Mouse (Mus musculus) embryonic fibroblast, embryonic 13.5 days (primary cell): ENCODE measurements around the gene Mgrn1. TPM values are rescaled to one million over a fixed set of nuclear protein-coding genes. Genes with fewer than 3 reads are reported as not detected.
A peak's percentile ranks its signal among the peaks of the same experiment; 100 is the strongest.

Experiments
- H3K27ac ChIP-seq: 2 replicates; pipeline ENCODE4 v1.5.1; 2012; ENCODE audit warnings: low read length, control low read depth, inconsistent platforms; ENCODE audit not compliant: insufficient read depth
- H3K4me1 ChIP-seq: 2 replicates; pipeline ENCODE4 v1.6.1; 2011; ENCODE audit warnings: low read length; ENCODE audit not compliant: control insufficient read depth, insufficient read depth
- H3K4me3 ChIP-seq: 2 replicates; pipeline ENCODE4 v1.5.1; 2011; ENCODE audit warnings: mild to moderate bottlenecking, control low read depth, low read length; ENCODE audit not compliant: insufficient read depth
- CTCF ChIP-seq: IDR thresholded peaks from 2 replicates; pipeline ENCODE4 v1.5.1; 2011; ENCODE audit warnings: mild to moderate bottlenecking, control low read depth, low read length, moderate library complexity, borderline replicate concordance; ENCODE audit not compliant: insufficient read depth
- POLR2A ChIP-seq: IDR thresholded peaks from 2 replicates; pipeline ENCODE4 v1.6.1; 2011; ENCODE audit warnings: low read depth, mild to moderate bottlenecking, control low read depth, low read length, moderate library complexity
- polyA plus RNA-seq: library from polyadenylated mRNA; stranded (reverse); fragments of >200 nt; gene quantifications from 2 replicates; pipeline ENCODE4 v1.2.4, GENCODE M21; 2011; ENCODE audit warnings: low read depth; ENCODE audit not compliant: missing spikeins, insufficient read length

The Mgrn1 gene
- polyA plus RNA-seq, 1 experiment: 66.9 TPM

- peaks cover 7% of the 10 kb centered on the region for H3K4me1 ChIP-seq
- H3K27ac ChIP-seq: peak overlapping the region; percentile 47
- peak overlapping the region; percentile 79 for H3K4me3 ChIP-seq
- TF ChIP-seq POLR2A: peak; percentile 60; the same call in 1 of the 2 replicates
- no peak for TF ChIP-seq CTCF
These were observed 7.7 kb upstream of the Mgrn1 start for GRCm38 (mm10) chr16:4878192-4878885.

GRCm38 (mm10) chr16:4879101-4879707 is 6.8 kb upstream of the Mgrn1 start:
- Histone ChIP-seq H3K4me3 (peak overlapping the region; percentile 79), H3K4me1 (peaks cover 7% of the 10 kb centered on the region), H3K27ac (peak overlapping the region; percentile 99)
- TF ChIP-seq CTCF (no peak), POLR2A (peak; percentile 55; the same call in 1 of the 2 replicates)

GRCm38 (mm10) chr16:4879708-4880124 is 6.3 kb upstream of the Mgrn1 start:
- H3K4me3 ChIP-seq: peak overlapping the region; percentile 79
- H3K27ac ChIP-seq: peak overlapping the region; percentile 99
- peak; percentile 88 for TF ChIP-seq POLR2A
- no peak for TF ChIP-seq CTCF
- H3K4me1 ChIP-seq: peaks cover 7% of the 10 kb centered on the region

- peaks cover 7% of the 10 kb centered on the region for H3K4me1 ChIP-seq
- peak within 1 kb of the TSS; percentile 79 for H3K4me3 ChIP-seq
- peak within 1 kb of the TSS; percentile 99 for H3K27ac ChIP-seq
- TF ChIP-seq CTCF (no peak), POLR2A (peak; percentile 82)
These were observed 5.8 kb upstream of the Mgrn1 start, which contains the start of gene Ubald1 for GRCm38 (mm10) chr16:4880136-4880825. Gene Ubald1 (minus strand): TSS chr16:4880315.

GRCm38 (mm10) chr16:4881400-4882351 is 4.4 kb upstream of the Mgrn1 start:
- Histone ChIP-seq H3K4me1 (peaks cover 7% of the 10 kb centered on the region), H3K4me3 (peak overlapping the region; percentile 62; the same call in 1 of the 2 replicates), H3K27ac (no peak overlapping the region)
- TF ChIP-seq POLR2A (peak; percentile 1; the same call in 1 of the 2 replicates), CTCF (no peak)

DNA sequence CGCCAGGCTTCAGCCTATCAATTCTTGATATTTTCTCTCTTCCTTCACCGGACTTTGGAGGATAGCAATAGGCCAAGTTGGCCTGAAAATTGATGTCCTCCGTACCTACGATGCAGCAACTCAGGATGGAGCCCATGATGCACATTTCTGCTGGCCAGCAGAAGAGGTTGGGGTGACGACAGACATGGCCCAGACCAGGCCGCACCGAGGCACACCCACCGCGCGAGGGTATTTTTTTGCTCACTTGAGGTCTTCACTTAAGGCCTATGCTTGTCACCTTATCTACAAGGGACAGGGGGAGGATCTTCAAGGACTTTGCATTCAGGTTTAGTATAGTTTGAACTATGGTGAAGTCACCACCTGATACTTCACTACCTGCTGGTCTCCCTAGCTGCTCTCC is 1.1 kb upstream of the Mgrn1 start:
- Histone ChIP-seq H3K4me3 (no peak overlapping the region), H3K4me1 (peaks cover 12% of the 10 kb centered on the region), H3K27ac (no peak overlapping the region)
- no peak for TF ChIP-seq POLR2A
- TF ChIP-seq CTCF: no peak

GRCm38 (mm10) chr16:4886690-4887020 is 606 bp downstream of the Mgrn1 start:
- H3K4me1 ChIP-seq: peaks cover 8% of the 10 kb centered on the region

GRCm38 (mm10) chr16:4890201-4890709 is 4.2 kb downstream of the Mgrn1 start:
- Histone ChIP-seq H3K4me1 (peaks cover 5% of the 10 kb centered on the region), H3K27ac (no peak overlapping the region), H3K4me3 (no peak overlapping the region)
- TF ChIP-seq POLR2A (no peak), CTCF (no peak)

More at GRCm38 (mm10) chr16:4886690-4887020, 606 bp downstream of the Mgrn1 start:
- peak overlapping the region; percentile 91 for H3K4me3 ChIP-seq
- TF ChIP-seq CTCF (no peak), POLR2A (no peak)
- no peak overlapping the region for H3K27ac ChIP-seq

- Histone ChIP-seq H3K4me3 (no peak overlapping the region), H3K4me1 (peaks cover 4% of the 10 kb centered on the region; the same call in 1 of the 2 replicates), H3K27ac (no peak overlapping the region)
- TF ChIP-seq CTCF (no peak), POLR2A (no peak)
These were observed 6.1 kb downstream of the Mgrn1 start for GRCm38 (mm10) chr16:4892171-4892570.
